Mouse (Mus musculus): ENCODE results near the gene Hbq1a. TPM values are rescaled to one million over a fixed set of nuclear protein-coding genes. Genes with fewer than 3 reads are reported as not detected.

Hbq1a gene
- polyA plus RNA-seq, 1 experiment: 1.1 TPM

- Histone ChIP-seq H3K27ac (ENCODE audit: insufficient read depth, low read length) (no peak overlapping the region), H3K4me1 (ENCODE audit: control insufficient read depth, insufficient read depth, low read length) (no peaks in the 10 kb centered on the region), H3K27me3 (ENCODE audit: control insufficient read depth, insufficient read depth, low read length) (no peaks in the 10 kb centered on the region), H3K4me3 (replicated peaks; ENCODE audit: insufficient read depth, low read depth, low read length) (no peak overlapping the region)
- 54% methylated on average over 16 of the region's 17 CpGs for WGBS
- DNase-seq: no peak
- TF ChIP-seq CTCF (IDR thresholded peaks at IDR 0.05; ENCODE audit: borderline replicate concordance, insufficient read depth, low read depth, low read length) (no peak), POLR2A (IDR thresholded peaks at IDR 0.05; ENCODE audit: borderline replicate concordance, insufficient read depth, low read length) (no peak)
Observed at GRCm38 (mm10) chr11:32300279-32301267, 704 bp downstream of the Hbq1a start.

- Histone ChIP-seq H3K27me3 (ENCODE audit: control insufficient read depth, insufficient read depth, low read length) (no peaks in the 10 kb centered on the region), H3K4me3 (replicated peaks; ENCODE audit: insufficient read depth, low read depth, low read length) (no peak overlapping the region), H3K4me1 (ENCODE audit: control insufficient read depth, insufficient read depth, low read length) (no peaks in the 10 kb centered on the region), H3K27ac (ENCODE audit: insufficient read depth, low read length) (no peak overlapping the region)
- no peak for DNase-seq
- 86% methylated on average over 1 of the region's 1 CpGs for whole genome bisulfite sequencing
- no peak for TF ChIP-seq POLR2A (IDR thresholded peaks at IDR 0.05; ENCODE audit: borderline replicate concordance, insufficient read depth, low read length)
- TF ChIP-seq CTCF (IDR thresholded peaks at IDR 0.05; ENCODE audit: borderline replicate concordance, insufficient read depth, low read depth, low read length): no peak
Observed at GRCm38 (mm10) chr11:32301506-32301905, 1.6 kb downstream of the Hbq1a start.

- no peak for TF ChIP-seq CTCF (IDR thresholded peaks at IDR 0.05; ENCODE audit: borderline replicate concordance, insufficient read depth, low read depth, low read length)
- TF ChIP-seq POLR2A (IDR thresholded peaks at IDR 0.05; ENCODE audit: borderline replicate concordance, insufficient read depth, low read length): no peak
- Histone ChIP-seq H3K27me3 (ENCODE audit: control insufficient read depth, insufficient read depth, low read length) (no peaks in the 10 kb centered on the region), H3K27ac (ENCODE audit: insufficient read depth, low read length) (no peak overlapping the region), H3K4me3 (replicated peaks; ENCODE audit: insufficient read depth, low read depth, low read length) (no peak overlapping the region), H3K4me1 (ENCODE audit: control insufficient read depth, insufficient read depth, low read length) (no peaks in the 10 kb centered on the region)
- no peak for DNase-seq
- WGBS: 12% methylated on average over 2 of the region's 2 CpGs
Observed at GRCm38 (mm10) chr11:32302824-32303419, 3.1 kb downstream of the Hbq1a start.

- Histone ChIP-seq H3K27me3 (ENCODE audit: control insufficient read depth, insufficient read depth, low read length) (no peaks in the 10 kb centered on the region), H3K4me1 (ENCODE audit: control insufficient read depth, insufficient read depth, low read length) (no peaks in the 10 kb centered on the region), H3K27ac (ENCODE audit: insufficient read depth, low read length) (no peak overlapping the region), H3K4me3 (replicated peaks; ENCODE audit: insufficient read depth, low read depth, low read length) (no peak overlapping the region)
- WGBS: 97% methylated on average over 1 of the region's 1 CpGs
- no peak for DNase-seq
- TF ChIP-seq POLR2A (IDR thresholded peaks at IDR 0.05; ENCODE audit: borderline replicate concordance, insufficient read depth, low read length): no peak
Observed at GRCm38 (mm10) chr11:32303455-32303854, 3.6 kb downstream of the Hbq1a start.

GRCm38 (mm10) chr11:32307006-32307405, 7.1 kb downstream of the Hbq1a start:
- 92% methylated on average over 1 of the region's 1 CpGs for WGBS
- H3K27ac ChIP-seq (ENCODE audit: insufficient read depth, low read length): no peak overlapping the region
- H3K4me1 ChIP-seq (ENCODE audit: control insufficient read depth, insufficient read depth, low read length): peaks cover 4% of the 10 kb centered on the region; the same call in 1 of the 2 replicates
- H3K27me3 ChIP-seq (ENCODE audit: control insufficient read depth, insufficient read depth, low read length): no peaks in the 10 kb centered on the region
- TF ChIP-seq POLR2A (IDR thresholded peaks at IDR 0.05; ENCODE audit: borderline replicate concordance, insufficient read depth, low read length): no peak
- TF ChIP-seq CTCF (IDR thresholded peaks at IDR 0.05; ENCODE audit: borderline replicate concordance, insufficient read depth, low read depth, low read length): no peak
- H3K4me3 ChIP-seq (replicated peaks; ENCODE audit: insufficient read depth, low read depth, low read length): no peak overlapping the region
- no peak for DNase-seq

GRCm38 (mm10) chr11:32309446-32309845, 9.6 kb downstream of the Hbq1a start:
- whole genome bisulfite sequencing: 51% methylated on average over 4 of the region's 4 CpGs
- no peaks in the 10 kb centered on the region for H3K27me3 ChIP-seq (ENCODE audit: control insufficient read depth, insufficient read depth, low read length)

GRCm38 (mm10) chr11:32309928-32310327, 10.1 kb downstream of the Hbq1a start:
- Histone ChIP-seq H3K27me3 (ENCODE audit: control insufficient read depth, insufficient read depth, low read length) (no peaks in the 10 kb centered on the region), H3K27ac (ENCODE audit: insufficient read depth, low read length) (no peak overlapping the region), H3K4me1 (ENCODE audit: control insufficient read depth, insufficient read depth, low read length) (peaks cover 4% of the 10 kb centered on the region; the same call in 1 of the 2 replicates), H3K4me3 (replicated peaks; ENCODE audit: insufficient read depth, low read depth, low read length) (no peak overlapping the region)
- WGBS: 22% methylated on average over 3 of the region's 3 CpGs
- peak in 1 of 2 experiments; percentile 21 for DNase-seq
- TF ChIP-seq CTCF (IDR thresholded peaks at IDR 0.05; ENCODE audit: borderline replicate concordance, insufficient read depth, low read depth, low read length): no peak
- TF ChIP-seq POLR2A (IDR thresholded peaks at IDR 0.05; ENCODE audit: borderline replicate concordance, insufficient read depth, low read length): no peak

More at GRCm38 (mm10) chr11:32309446-32309845, 9.6 kb downstream of the Hbq1a start:
- H3K27ac ChIP-seq (ENCODE audit: insufficient read depth, low read length): no peak overlapping the region
- TF ChIP-seq CTCF (IDR thresholded peaks at IDR 0.05; ENCODE audit: borderline replicate concordance, insufficient read depth, low read depth, low read length) (no peak), POLR2A (IDR thresholded peaks at IDR 0.05; ENCODE audit: borderline replicate concordance, insufficient read depth, low read length) (no peak)
- DNase-seq: no peak
- H3K4me3 ChIP-seq (replicated peaks; ENCODE audit: insufficient read depth, low read depth, low read length): no peak overlapping the region
- peaks cover 4% of the 10 kb centered on the region; the same call in 1 of the 2 replicates for H3K4me1 ChIP-seq (ENCODE audit: control insufficient read depth, insufficient read depth, low read length)

Measured in cerebellum, adult 2 months (tissue).